Mouse (Mus musculus) olfactory bulb, adult 2 months (tissue): Measurements from ENCODE around the gene Prune2. TPM values are rescaled to one million over a fixed set of nuclear protein-coding genes. Genes with fewer than 3 reads are reported as not detected.

Experiments used
- H3K27ac ChIP-seq: fragments of 200-500 bp; 2 replicates; pipeline ENCODE4 v1.5.1; 2012; ENCODE audit warnings: low read depth, low read length; ENCODE audit not compliant: insufficient read depth
- H3K4me1 ChIP-seq: fragments of 200-500 bp; 2 replicates; pipeline ENCODE4 v1.6.1; 2012; ENCODE audit warnings: low read length; ENCODE audit not compliant: control insufficient read depth, insufficient read depth
- H3K4me3 ChIP-seq: fragments of 200-500 bp; 2 replicates; pipeline ENCODE4 v1.5.1; 2012; ENCODE audit warnings: mild to moderate bottlenecking, low read depth, low read length, moderate library complexity; ENCODE audit not compliant: insufficient read depth
- CTCF ChIP-seq: fragments of 200-500 bp; IDR thresholded peaks from 2 replicates; pipeline ENCODE4 v1.5.1; 2012; ENCODE audit warnings: low read depth, mild to moderate bottlenecking, low read length, moderate library complexity; ENCODE audit not compliant: insufficient read depth
- POLR2A ChIP-seq: fragments of 200-500 bp; IDR thresholded peaks from 2 replicates; pipeline ENCODE4 v1.6.1; 2012; ENCODE audit warnings: mild to moderate bottlenecking, low read depth, low read length, moderate library complexity; ENCODE audit not compliant: insufficient read depth
- WGBS: fragments of 180-500 bp; shearing (Covaris S2); methylation state at CpG from one replicate; pipeline ENCODE4 v1.1.7; 2018; 5-methylcytosine and 5-hydroxymethylcytosine counted together
- polyA plus RNA-seq: library from polyadenylated mRNA; stranded (reverse); fragments of >200 nt; gene quantifications from 2 replicates; pipeline ENCODE4 v1.2.4, GENCODE M21; 2012; ENCODE audit warnings: low replicate concordance; ENCODE audit not compliant: missing spikeins, insufficient read depth, insufficient read length

Prune2 gene
- polyA plus RNA-seq, 1 experiment = 202 TPM

DNA sequence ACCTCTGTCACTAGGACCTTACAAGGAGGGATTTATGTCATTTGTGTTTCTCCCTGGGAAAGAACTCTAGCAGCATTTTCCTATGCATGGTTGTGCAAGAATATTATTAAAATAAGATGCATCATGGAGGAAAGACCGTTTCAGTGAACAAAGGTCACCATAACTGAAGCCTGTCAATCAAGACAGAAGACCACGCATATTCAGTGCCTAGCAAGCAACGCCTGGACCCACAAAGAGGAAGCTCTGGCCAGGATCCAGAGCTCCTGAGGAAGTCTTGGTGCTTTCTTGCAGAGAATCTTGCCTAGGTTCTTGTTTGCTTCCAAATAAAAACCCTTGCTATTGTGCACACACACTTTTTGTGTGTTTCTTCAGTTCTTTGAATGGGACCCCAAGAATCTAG lies 296.9 kb downstream of the Prune2 start:
- 36% methylated on average over 3 of the region's 3 CpGs for WGBS

DNA sequence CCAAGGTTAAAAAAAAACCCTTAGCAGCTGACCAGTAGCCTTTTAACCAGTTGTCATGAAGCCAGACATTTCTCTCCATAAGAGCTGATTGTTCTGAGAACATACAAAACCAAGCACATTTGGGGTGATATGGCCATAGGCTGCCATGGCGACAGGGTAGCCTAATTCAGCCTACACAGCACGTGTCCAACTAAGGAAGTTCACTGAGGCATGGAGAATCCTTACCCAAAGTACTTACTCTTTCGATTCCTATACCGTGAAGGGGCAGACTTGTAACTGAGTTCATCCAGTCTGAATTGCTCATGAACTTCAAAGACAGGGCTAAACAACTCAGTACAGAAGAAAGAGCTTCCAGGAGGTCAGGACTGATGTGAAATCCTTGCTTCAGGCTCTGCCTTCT lies 299.6 kb downstream of the Prune2 start:
- Histone ChIP-seq H3K27ac (no peak overlapping the region), H3K4me3 (no peak overlapping the region), H3K4me1 (no peaks in the 10 kb centered on the region)
- 65% methylated on average over 4 of the region's 4 CpGs for WGBS
- no peak for TF ChIP-seq CTCF
- no peak for TF ChIP-seq POLR2A

More for the DNA sequence above, 296.9 kb downstream of the Prune2 start:
- TF ChIP-seq CTCF (no peak), POLR2A (no peak)
- H3K27ac ChIP-seq = no peak overlapping the region
- H3K4me1 ChIP-seq = no peaks in the 10 kb centered on the region
- no peak overlapping the region for H3K4me3 ChIP-seq

- Histone ChIP-seq H3K27ac (no peak overlapping the region), H3K4me3 (no peak overlapping the region), H3K4me1 (no peaks in the 10 kb centered on the region)
- TF ChIP-seq CTCF = no peak
- TF ChIP-seq POLR2A = no peak
- WGBS = 77% methylated on average over 8 of the region's 8 CpGs
Observed at GRCm38 (mm10) chr19:17256388-17256787, 300.5 kb downstream of the Prune2 start.

- no peak overlapping the region for H3K4me3 ChIP-seq
- WGBS = 60% methylated on average over 10 of the region's 10 CpGs
- H3K27ac ChIP-seq = no peak overlapping the region
- H3K4me1 ChIP-seq = no peaks in the 10 kb centered on the region
- TF ChIP-seq POLR2A (no peak), CTCF (no peak)
Observed at GRCm38 (mm10) chr19:17256867-17257266, 300.9 kb downstream of the Prune2 start.

- Histone ChIP-seq H3K27ac (no peak overlapping the region), H3K4me1 (peaks cover 6% of the 10 kb centered on the region), H3K4me3 (no peak overlapping the region)
- 62% methylated on average over 2 of the region's 2 CpGs for WGBS
- TF ChIP-seq POLR2A (no peak), CTCF (no peak)
Observed at GRCm38 (mm10) chr19:17263181-17263580, 307.3 kb downstream of the Prune2 start.

DNA sequence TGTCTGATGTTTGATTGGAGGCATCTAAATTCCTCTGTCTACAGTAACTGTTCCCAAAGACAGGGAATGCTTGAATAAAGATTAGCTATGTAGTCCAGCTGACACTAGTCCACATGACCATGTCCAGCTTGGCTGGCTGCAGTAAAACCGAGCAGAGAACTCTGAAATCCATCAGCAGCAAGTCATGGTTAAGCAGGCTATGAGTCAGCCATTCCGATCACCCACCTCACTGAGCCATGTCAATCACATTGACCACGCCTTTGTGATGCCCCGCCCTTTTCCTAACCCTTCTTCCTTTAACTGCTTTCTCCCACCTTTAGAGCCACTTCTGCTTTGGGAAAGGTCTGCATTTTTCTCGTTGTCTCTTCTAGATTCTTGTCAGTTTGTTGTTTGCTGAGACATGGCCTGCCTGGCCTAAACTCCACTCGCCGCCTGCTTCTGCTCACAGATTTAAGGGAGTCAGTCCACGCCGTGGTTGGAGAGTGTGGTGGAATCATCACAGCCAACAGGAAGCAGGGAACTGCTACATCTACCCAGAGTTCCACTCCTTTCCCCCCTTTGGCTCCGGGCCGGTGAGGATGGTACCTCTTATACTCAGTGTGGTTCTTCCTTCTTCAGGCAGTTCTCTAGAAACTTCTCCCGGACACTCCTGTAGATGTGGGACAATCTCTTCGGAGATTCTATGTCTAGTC lies 307.9 kb downstream of the Prune2 start:
- 88% methylated on average over 13 of the region's 13 CpGs for WGBS
- TF ChIP-seq POLR2A (no peak), CTCF (no peak)
- peak overlapping the region; percentile 88 for H3K27ac ChIP-seq
- peaks cover 6% of the 10 kb centered on the region for H3K4me1 ChIP-seq
- no peak overlapping the region for H3K4me3 ChIP-seq

- 45% methylated on average over 9 of the region's 9 CpGs for WGBS
Observed at GRCm38 (mm10) chr19:17264481-17265196, 308.7 kb downstream of the Prune2 start.

DNA sequence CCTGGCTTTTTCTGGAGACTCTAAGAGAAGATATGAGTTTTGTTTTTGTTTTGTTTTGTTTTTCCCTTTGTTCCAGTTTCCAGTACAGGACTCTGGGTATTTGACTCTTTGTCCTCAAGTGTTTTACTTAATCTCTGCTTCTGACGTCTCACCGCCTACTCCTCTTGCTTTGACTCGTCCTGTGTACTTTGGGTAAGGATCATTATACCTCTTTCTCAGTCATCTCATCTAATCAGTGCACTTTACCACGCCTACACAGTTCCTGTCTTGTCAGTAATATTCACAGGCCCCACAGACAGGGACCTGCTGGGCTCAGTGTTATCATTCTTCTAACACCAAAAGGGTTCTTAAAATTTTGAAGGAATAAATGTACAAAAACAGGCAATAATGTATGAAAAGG lies 312.8 kb downstream of the Prune2 start:
- 65% methylated on average over 4 of the region's 4 CpGs for WGBS
- TF ChIP-seq POLR2A (no peak), CTCF (no peak)
- Histone ChIP-seq H3K27ac (no peak overlapping the region), H3K4me1 (peaks cover 10% of the 10 kb centered on the region), H3K4me3 (no peak overlapping the region)

More at GRCm38 (mm10) chr19:17264481-17265196, 308.7 kb downstream of the Prune2 start:
- Histone ChIP-seq H3K27ac (peak overlapping the region; percentile 78), H3K4me1 (peaks cover 6% of the 10 kb centered on the region), H3K4me3 (no peak overlapping the region)
- no peak for TF ChIP-seq CTCF
- TF ChIP-seq POLR2A = no peak

- peaks cover 5% of the 10 kb centered on the region for H3K4me1 ChIP-seq
- no peak for TF ChIP-seq POLR2A
- peak overlapping the region; percentile 62 for H3K27ac ChIP-seq
- no peak overlapping the region for H3K4me3 ChIP-seq
- 17% methylated on average over 3 of the region's 3 CpGs for WGBS
Observed at GRCm38 (mm10) chr19:17271179-17271622, 315.3 kb downstream of the Prune2 start.
